Mouse (Mus musculus) heart, adult 2 months (tissue): Measurements from ENCODE around the gene Myt1l. TPM values are rescaled to one million over a fixed set of nuclear protein-coding genes. Genes with fewer than 3 reads are reported as not detected.

Source experiments
- DNase-seq, 2 experiments: peaks; one replicate each; pipeline ENCODE4 v3.0.0; 2021
- H3K27ac ChIP-seq: fragments of 200-600 bp; 2 replicates; pipeline ENCODE4 v1.8.1; 2022
- H3K27me3 ChIP-seq: fragments of 200-500 bp; 2 replicates; pipeline ENCODE4 v1.6.1; 2012; ENCODE audit warnings: mild to moderate bottlenecking, low read length, inconsistent platforms, mixed read lengths; ENCODE audit not compliant: control insufficient read depth, insufficient read depth
- H3K36me3 ChIP-seq: fragments of 200-500 bp; 2 replicates; pipeline ENCODE4 v1.6.1; 2012; ENCODE audit warnings: low read length, inconsistent platforms; ENCODE audit not compliant: control insufficient read depth, insufficient read depth
- H3K4me1 ChIP-seq: fragments of 200-500 bp; 2 replicates; pipeline ENCODE4 v1.6.1; 2011; ENCODE audit warnings: low read length; ENCODE audit not compliant: control insufficient read depth, insufficient read depth
- H3K4me3 ChIP-seq: fragments of 200-600 bp; 2 replicates; pipeline ENCODE4 v1.8.1; 2022
- H3K79me2 ChIP-seq: fragments of 200-500 bp; replicated peaks from 2 replicates; pipeline ENCODE4 v1.6.1; 2012; ENCODE audit warnings: mild to moderate bottlenecking, inconsistent platforms, low read length, moderate library complexity, mixed read lengths; ENCODE audit not compliant: control insufficient read depth, insufficient read depth
- H3K9ac ChIP-seq: fragments of 200-500 bp; 2 replicates; pipeline ENCODE4 v1.6.1; 2012; ENCODE audit warnings: low read depth, mild to moderate bottlenecking, control low read depth, inconsistent platforms, low read length, mixed read lengths
- CTCF ChIP-seq: fragments of 200-600 bp; IDR thresholded peaks from 2 replicates; pipeline ENCODE4 v1.8.1; 2022; ENCODE audit warnings: antibody characterized with exemption, mild to moderate bottlenecking, moderate library complexity
- EP300 ChIP-seq: fragments of 200-500 bp; IDR thresholded peaks from 2 replicates; pipeline ENCODE4 v1.6.1; 2011; ENCODE audit warnings: low read depth, low read length, control low read depth; ENCODE audit not compliant: insufficient read depth
- POLR2A ChIP-seq: fragments of 200-500 bp; IDR thresholded peaks from 2 replicates; pipeline ENCODE4 v1.6.1; 2011; ENCODE audit warnings: mild to moderate bottlenecking, low read depth, low read length, control low read depth; ENCODE audit not compliant: insufficient read depth
- WGBS: fragments of 180-500 bp; shearing (Covaris S2); methylation state at CpG from one replicate; pipeline ENCODE4 v1.1.7; 2018; 5-methylcytosine and 5-hydroxymethylcytosine counted together
- intact Hi-C: fragments of 180-260 bp; cut with DNase I; formaldehyde crosslinking; loops from one replicate; pipeline ENCODE4 v1.15.1; 2025
- polyA plus RNA-seq: library from polyadenylated mRNA; depleted of rRNA; stranded (reverse); fragments of >200 nt; gene quantifications from 2 replicates; pipeline ENCODE4 v1.2.3, GENCODE M21; 2012
- total RNA-seq, 2 experiments: library from RNA; stranded (reverse); gene quantifications; 2 replicates each; pipeline ENCODE4 v1.2.3; 2021

The Myt1l gene
- total and polyA plus RNA-seq, 3 experiments: 0.06 TPM; not detected in 2

GRCm38 (mm10) chr12:29570351-29570750 lies 42.2 kb downstream of the Myt1l start:
- 84% methylated on average over 6 of the region's 6 CpGs for WGBS

GRCm38 (mm10) chr12:29571613-29572012 lies 43.4 kb downstream of the Myt1l start:
- Histone ChIP-seq H3K27me3 (no peaks in the 10 kb centered on the region), H3K4me3 (no peak overlapping the region), H3K9ac (no peak overlapping the region), H3K27ac (no peak overlapping the region), H3K4me1 (no peaks in the 10 kb centered on the region), H3K36me3 (no peaks in the 10 kb centered on the region), H3K79me2 (no peaks in the 10 kb centered on the region)
- DNase-seq: no peak
- intact Hi-C loops: no loop called here
- 78% methylated on average over 5 of the region's 5 CpGs for WGBS
- TF ChIP-seq CTCF (no peak), EP300 (no peak), POLR2A (no peak)

More at GRCm38 (mm10) chr12:29570351-29570750, 42.2 kb downstream of the Myt1l start:
- Histone ChIP-seq H3K27me3 (no peaks in the 10 kb centered on the region), H3K4me3 (no peak overlapping the region), H3K9ac (no peak overlapping the region), H3K27ac (no peak overlapping the region), H3K36me3 (no peaks in the 10 kb centered on the region), H3K79me2 (no peaks in the 10 kb centered on the region), H3K4me1 (no peaks in the 10 kb centered on the region)
- intact Hi-C loops: no loop called here
- DNase-seq: no peak
- TF ChIP-seq POLR2A (no peak), EP300 (no peak), CTCF (no peak)

DNA sequence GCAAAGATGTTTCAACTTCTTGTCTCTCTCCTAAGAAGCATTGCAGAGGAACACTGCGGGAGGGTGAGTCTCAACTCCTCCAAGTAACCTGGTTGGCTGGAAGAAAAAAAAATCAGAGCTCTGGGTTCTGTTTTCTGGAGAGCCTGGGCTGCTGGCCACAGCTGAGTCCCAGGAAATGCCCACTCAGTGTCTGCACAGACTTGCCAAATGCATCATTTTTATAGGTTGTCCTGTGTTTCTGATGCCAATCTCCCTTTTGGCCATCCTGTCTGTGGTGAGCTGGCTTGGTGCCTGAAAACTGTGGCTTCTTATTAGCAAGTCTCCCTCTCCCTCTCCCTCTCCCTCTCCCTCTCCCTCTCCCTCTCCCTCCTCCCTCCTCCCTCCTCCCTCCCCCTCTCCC lies 65.6 kb downstream of the Myt1l start:
- intact Hi-C loops: no loop called here
- H3K4me3 ChIP-seq: no peak overlapping the region
- no peaks in the 10 kb centered on the region for H3K27me3 ChIP-seq
- 86% methylated on average over 1 of the region's 1 CpGs for WGBS
- TF ChIP-seq CTCF: no peak
- no peak for TF ChIP-seq EP300
- TF ChIP-seq POLR2A: no peak
- no peak for DNase-seq
- H3K27ac ChIP-seq: no peak overlapping the region
- H3K79me2 ChIP-seq: no peaks in the 10 kb centered on the region
- no peaks in the 10 kb centered on the region for H3K4me1 ChIP-seq
- no peaks in the 10 kb centered on the region for H3K36me3 ChIP-seq
- no peak overlapping the region for H3K9ac ChIP-seq

DNA sequence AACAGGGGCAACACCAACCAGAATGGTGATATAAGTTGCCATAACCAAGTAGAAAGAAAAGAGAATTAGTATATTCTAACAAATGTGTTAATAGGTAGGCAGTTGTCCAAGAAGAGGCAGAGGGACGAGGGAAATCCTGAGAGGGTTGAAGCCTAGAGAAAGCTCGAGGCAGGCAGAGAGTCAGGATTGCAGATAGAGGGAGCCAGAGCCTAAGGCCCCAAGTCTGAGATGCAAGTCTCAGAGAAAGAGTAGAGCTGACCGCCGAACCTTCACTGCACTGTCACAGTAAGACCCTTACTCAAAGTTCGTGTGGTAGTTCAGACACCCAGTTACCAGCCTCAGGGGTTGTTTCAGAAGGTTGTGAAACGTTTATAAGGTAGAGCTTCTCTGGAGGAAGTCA lies 71.7 kb downstream of the Myt1l start:
- Histone ChIP-seq H3K4me3 (no peak overlapping the region), H3K9ac (no peak overlapping the region), H3K36me3 (no peaks in the 10 kb centered on the region), H3K27me3 (no peaks in the 10 kb centered on the region), H3K4me1 (no peaks in the 10 kb centered on the region), H3K27ac (no peak overlapping the region), H3K79me2 (no peaks in the 10 kb centered on the region)
- intact Hi-C loops: no loop called here
- TF ChIP-seq CTCF (peak; percentile 20; the same call in 1 of the 2 replicates), EP300 (no peak)
- 45% methylated on average over 6 of the region's 6 CpGs for WGBS
- no peak for DNase-seq

DNA sequence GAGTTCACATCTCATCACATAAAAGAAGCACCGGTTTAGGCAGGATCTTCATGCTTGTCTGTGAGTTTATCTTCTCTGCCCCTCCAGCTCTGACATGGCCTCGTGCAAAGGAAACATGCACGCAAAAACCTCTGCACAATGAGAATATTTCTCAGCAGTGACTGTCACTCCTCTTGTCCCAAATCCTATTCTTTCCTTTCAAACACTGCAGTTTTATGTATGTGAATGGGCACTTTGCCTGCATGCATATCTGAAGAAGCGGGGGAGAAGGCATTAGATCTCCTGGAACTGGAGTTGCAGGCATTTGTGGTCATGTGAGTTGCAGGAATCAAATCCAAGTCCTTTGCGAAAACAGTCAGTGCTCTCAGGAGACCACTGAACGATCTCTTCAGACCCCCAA lies 73.0 kb downstream of the Myt1l start:
- no peaks in the 10 kb centered on the region for H3K4me1 ChIP-seq

DNA sequence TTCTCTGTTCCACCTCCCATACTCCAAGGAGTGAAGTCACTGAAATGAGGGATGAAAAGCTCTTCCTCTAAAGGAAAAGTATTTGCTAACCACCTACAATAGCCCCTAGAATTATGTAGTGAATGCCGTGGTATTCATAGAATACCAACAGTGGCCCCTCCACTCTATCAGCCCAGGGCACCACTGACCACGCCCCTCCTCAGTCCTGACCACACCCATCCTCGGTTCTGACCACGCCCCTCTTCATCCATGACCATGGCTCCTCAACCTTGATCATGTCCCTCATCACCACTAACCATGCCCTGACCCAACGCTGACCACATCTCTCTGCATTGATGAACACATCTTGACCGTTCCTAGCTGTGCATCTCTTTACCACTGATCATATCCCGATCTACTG lies 76.5 kb downstream of the Myt1l start:
- intact Hi-C loops: no loop called here
- Histone ChIP-seq H3K79me2 (no peaks in the 10 kb centered on the region), H3K27ac (no peak overlapping the region), H3K9ac (no peak overlapping the region), H3K4me3 (no peak overlapping the region), H3K4me1 (no peaks in the 10 kb centered on the region), H3K27me3 (no peaks in the 10 kb centered on the region), H3K36me3 (no peaks in the 10 kb centered on the region)
- TF ChIP-seq EP300 (no peak), POLR2A (no peak), CTCF (no peak)
- no peak for DNase-seq
- 85% methylated on average over 7 of the region's 7 CpGs for WGBS

More for the DNA sequence above, 73.0 kb downstream of the Myt1l start:
- no peak for DNase-seq
- Histone ChIP-seq H3K27ac (no peak overlapping the region), H3K36me3 (no peaks in the 10 kb centered on the region), H3K4me3 (no peak overlapping the region), H3K79me2 (no peaks in the 10 kb centered on the region), H3K27me3 (no peaks in the 10 kb centered on the region), H3K9ac (no peak overlapping the region)
- TF ChIP-seq EP300 (no peak), POLR2A (no peak), CTCF (no peak)
- intact Hi-C loops: no loop called here
- 72% methylated on average over 6 of the region's 6 CpGs for WGBS

GRCm38 (mm10) chr12:29605124-29605523 lies 76.9 kb downstream of the Myt1l start:
- WGBS: 82% methylated on average over 5 of the region's 5 CpGs
- H3K9ac ChIP-seq: no peak overlapping the region

More at GRCm38 (mm10) chr12:29605124-29605523, 76.9 kb downstream of the Myt1l start:
- no peaks in the 10 kb centered on the region for H3K36me3 ChIP-seq
- no peaks in the 10 kb centered on the region for H3K27me3 ChIP-seq
- intact Hi-C loops: no loop called here
- H3K79me2 ChIP-seq: no peaks in the 10 kb centered on the region
- TF ChIP-seq POLR2A (no peak), CTCF (no peak), EP300 (no peak)
- H3K4me1 ChIP-seq: no peaks in the 10 kb centered on the region
- DNase-seq: no peak
- H3K27ac ChIP-seq: no peak overlapping the region
- no peak overlapping the region for H3K4me3 ChIP-seq
